Mouse (Mus musculus) intestine, embryonic 14.5 days (tissue): ENCODE results near the gene Prrx1. TPM values are rescaled to one million over a fixed set of nuclear protein-coding genes. Genes with fewer than 3 reads are reported as not detected.

Experiments
- ATAC-seq: fragments of 200-750 bp; cut with Nextera tagmentation; replicated peaks from 2 replicates; pipeline ENCODE4 v1.8.0; 2017; ENCODE audit warnings: low read depth, moderate number of reproducible peaks, moderate TSS enrichment, moderate library complexity; ENCODE audit not compliant: low FRiP score, low TSS enrichment
- DNase-seq: peaks from one replicate; pipeline ENCODE4 v3.0.0-alpha.2; 2018; ENCODE audit warnings: low spot score
- H3K27ac ChIP-seq: fragments of 300-500 bp; sonication (generic); 2 replicates; pipeline ENCODE4 v1.5.1; 2014; ENCODE audit warnings: low read depth, mild to moderate bottlenecking, control low read depth
- H3K27me3 ChIP-seq: fragments of 300-500 bp; sonication (generic); replicated peaks from 2 replicates; pipeline ENCODE4 v1.6.1; 2014; ENCODE audit warnings: low read length, control low read depth; ENCODE audit not compliant: control insufficient read depth, insufficient read depth
- H3K36me3 ChIP-seq: fragments of 300-500 bp; sonication (generic); 2 replicates; pipeline ENCODE4 v1.6.1; 2014; ENCODE audit warnings: low read length, control low read depth; ENCODE audit not compliant: control insufficient read depth, insufficient read depth
- H3K4me1 ChIP-seq: fragments of 300-500 bp; sonication (generic); replicated peaks from 2 replicates; pipeline ENCODE4 v1.6.1; 2014; ENCODE audit warnings: low read length, control low read depth, mixed read lengths; ENCODE audit not compliant: control insufficient read depth, insufficient read depth
- H3K4me2 ChIP-seq: fragments of 300-500 bp; sonication (generic); 2 replicates; pipeline ENCODE4 v1.6.1; 2014; ENCODE audit warnings: low read length
- H3K4me3 ChIP-seq: fragments of 300-500 bp; sonication (generic); 2 replicates; pipeline ENCODE4 v1.5.1; 2014; ENCODE audit warnings: low read depth, low read length, control low read depth, mixed read lengths
- H3K9ac ChIP-seq: fragments of 300-500 bp; sonication (generic); 2 replicates; pipeline ENCODE4 v1.6.1; 2014; ENCODE audit warnings: mild to moderate bottlenecking, low read length
- H3K9me3 ChIP-seq: fragments of 300-500 bp; sonication (generic); 2 replicates; pipeline ENCODE4 v1.6.1; 2016; ENCODE audit warnings: low read length, control low read depth; ENCODE audit not compliant: control insufficient read depth
- WGBS: fragments of 180-500 bp; shearing (Covaris S2); extraction: QIAGEN DNeasy Blood & Tissue Kit; methylation state at CpG from one replicate; pipeline ENCODE4 v1.1.7; 2014; 5-methylcytosine and 5-hydroxymethylcytosine counted together
- polyA plus RNA-seq: library from polyadenylated mRNA; unstranded; fragments of >200 nt; fragmentation: Nextera tagmentation; extraction: Ambion mirVana; gene quantifications from 2 replicates; pipeline ENCODE4 v1.2.1, GENCODE M21; 2014

The Prrx1 gene
- polyA plus RNA-seq, 1 experiment from 2014 or later = 2.2 TPM

- Histone ChIP-seq H3K4me2 (no peak overlapping the region), H3K4me3 (no peak overlapping the region), H3K4me1 (peaks cover 12% of the 10 kb centered on the region), H3K9ac (no peak overlapping the region), H3K27me3 (peaks cover 78% of the 10 kb centered on the region), H3K36me3 (no peaks in the 10 kb centered on the region), H3K9me3 (no peaks in the 10 kb centered on the region), H3K27ac (no peak overlapping the region)
- DNase-seq (no peak), ATAC-seq (no peak)
- WGBS = 22% methylated on average over 2 of the region's 2 CpGs
Observed at GRCm38 (mm10) chr1:163309466-163309865, 4.0 kb downstream of the Prrx1 start.

- Histone ChIP-seq H3K4me2 (peak overlapping the region; percentile 40), H3K27ac (no peak overlapping the region), H3K4me3 (peak overlapping the region; percentile 4; the same call in 1 of the 2 replicates), H3K9me3 (no peaks in the 10 kb centered on the region), H3K36me3 (no peaks in the 10 kb centered on the region), H3K4me1 (peaks cover 9% of the 10 kb centered on the region), H3K9ac (no peak overlapping the region), H3K27me3 (peaks cover 70% of the 10 kb centered on the region)
- ATAC-seq (no peak), DNase-seq (peak; percentile 62)
- WGBS = 5% methylated on average over 24 of the region's 24 CpGs
Observed at GRCm38 (mm10) chr1:163308631-163309030, 4.9 kb downstream of the Prrx1 start.

- Histone ChIP-seq H3K4me2 (no peak overlapping the region), H3K9me3 (no peaks in the 10 kb centered on the region), H3K9ac (no peak overlapping the region), H3K4me1 (peaks cover 9% of the 10 kb centered on the region), H3K27ac (no peak overlapping the region), H3K27me3 (peaks cover 65% of the 10 kb centered on the region), H3K36me3 (no peaks in the 10 kb centered on the region), H3K4me3 (no peak overlapping the region)
- ATAC-seq (no peak), DNase-seq (no peak)
- WGBS = 30% methylated on average over 11 of the region's 11 CpGs
Observed at GRCm38 (mm10) chr1:163307706-163308105, 5.8 kb downstream of the Prrx1 start.

- ATAC-seq (no peak), DNase-seq (no peak)
Observed at GRCm38 (mm10) chr1:163305956-163306355, 7.6 kb downstream of the Prrx1 start.

GRCm38 (mm10) chr1:163304837-163305236, 8.7 kb downstream of the Prrx1 start:
- Histone ChIP-seq H3K4me1 (peaks cover 4% of the 10 kb centered on the region; the same call in 1 of the 2 replicates), H3K9ac (no peak overlapping the region), H3K9me3 (no peaks in the 10 kb centered on the region), H3K4me2 (no peak overlapping the region), H3K36me3 (no peaks in the 10 kb centered on the region), H3K27me3 (peaks cover 36% of the 10 kb centered on the region), H3K4me3 (no peak overlapping the region), H3K27ac (no peak overlapping the region)
- no peak for DNase-seq
- WGBS = 90% methylated on average over 3 of the region's 3 CpGs
- no peak for ATAC-seq

More at GRCm38 (mm10) chr1:163305956-163306355, 7.6 kb downstream of the Prrx1 start:
- no peaks in the 10 kb centered on the region for H3K36me3 ChIP-seq
- no peak overlapping the region for H3K27ac ChIP-seq
- H3K4me1 ChIP-seq = peaks cover 4% of the 10 kb centered on the region; the same call in 1 of the 2 replicates
- WGBS = 46% methylated on average over 1 of the region's 1 CpGs
- no peaks in the 10 kb centered on the region for H3K9me3 ChIP-seq
- no peak overlapping the region for H3K4me2 ChIP-seq
- no peak overlapping the region for H3K4me3 ChIP-seq
- H3K27me3 ChIP-seq = peaks cover 48% of the 10 kb centered on the region
- H3K9ac ChIP-seq = no peak overlapping the region

- Histone ChIP-seq H3K4me3 (no peak overlapping the region), H3K4me2 (no peak overlapping the region), H3K9me3 (no peaks in the 10 kb centered on the region), H3K27ac (no peak overlapping the region), H3K9ac (no peak overlapping the region), H3K36me3 (no peaks in the 10 kb centered on the region), H3K4me1 (no peaks in the 10 kb centered on the region), H3K27me3 (peaks cover 11% of the 10 kb centered on the region)
- ATAC-seq (no peak), DNase-seq (no peak)
- WGBS = 23% methylated on average over 6 of the region's 6 CpGs
Observed at GRCm38 (mm10) chr1:163302292-163302691, 11.2 kb downstream of the Prrx1 start.

GRCm38 (mm10) chr1:163293152-163293551, 20.4 kb downstream of the Prrx1 start:
- Histone ChIP-seq H3K4me2 (no peak overlapping the region), H3K27ac (no peak overlapping the region), H3K4me1 (no peaks in the 10 kb centered on the region), H3K27me3 (no peaks in the 10 kb centered on the region), H3K4me3 (no peak overlapping the region), H3K9me3 (no peaks in the 10 kb centered on the region), H3K36me3 (no peaks in the 10 kb centered on the region), H3K9ac (no peak overlapping the region)
- no peak for ATAC-seq
- no peak for DNase-seq
- 78% methylated on average over 4 of the region's 4 CpGs for WGBS

- Histone ChIP-seq H3K4me3 (no peak overlapping the region), H3K27me3 (no peaks in the 10 kb centered on the region), H3K9ac (no peak overlapping the region), H3K4me1 (no peaks in the 10 kb centered on the region), H3K36me3 (no peaks in the 10 kb centered on the region), H3K9me3 (no peaks in the 10 kb centered on the region), H3K4me2 (no peak overlapping the region), H3K27ac (no peak overlapping the region)
- DNase-seq (no peak), ATAC-seq (no peak)
- 74% methylated on average over 2 of the region's 2 CpGs for WGBS
Observed at GRCm38 (mm10) chr1:163291925-163292324, 21.6 kb downstream of the Prrx1 start.

- no peak overlapping the region for H3K27ac ChIP-seq
- WGBS = 63% methylated on average over 7 of the region's 7 CpGs
- no peak; the same call in 1 of the 2 replicates for ATAC-seq
Observed at GRCm38 (mm10) chr1:163289131-163289530, 24.4 kb downstream of the Prrx1 start.

More at GRCm38 (mm10) chr1:163289131-163289530, 24.4 kb downstream of the Prrx1 start:
- Histone ChIP-seq H3K36me3 (no peaks in the 10 kb centered on the region), H3K27me3 (no peaks in the 10 kb centered on the region), H3K9ac (no peak overlapping the region), H3K4me3 (no peak overlapping the region), H3K9me3 (no peaks in the 10 kb centered on the region), H3K4me1 (no peaks in the 10 kb centered on the region), H3K4me2 (no peak overlapping the region)
- DNase-seq = no peak
